Mouse (Mus musculus) NIH3T3 (cell line): Measurements from ENCODE around the gene Srsf7.
"Not testable (repeated sequence)": the region's sequence is repeated elsewhere in the genome, so short reads cannot be mapped to it uniquely, and the experiment has no call there.

ENCODE experiments used
- DNase-seq: peaks from one replicate; pipeline ENCODE4 v3.0.0-alpha.2; 2012; ENCODE audit warnings: low read depth

The Srsf7 gene

DNA sequence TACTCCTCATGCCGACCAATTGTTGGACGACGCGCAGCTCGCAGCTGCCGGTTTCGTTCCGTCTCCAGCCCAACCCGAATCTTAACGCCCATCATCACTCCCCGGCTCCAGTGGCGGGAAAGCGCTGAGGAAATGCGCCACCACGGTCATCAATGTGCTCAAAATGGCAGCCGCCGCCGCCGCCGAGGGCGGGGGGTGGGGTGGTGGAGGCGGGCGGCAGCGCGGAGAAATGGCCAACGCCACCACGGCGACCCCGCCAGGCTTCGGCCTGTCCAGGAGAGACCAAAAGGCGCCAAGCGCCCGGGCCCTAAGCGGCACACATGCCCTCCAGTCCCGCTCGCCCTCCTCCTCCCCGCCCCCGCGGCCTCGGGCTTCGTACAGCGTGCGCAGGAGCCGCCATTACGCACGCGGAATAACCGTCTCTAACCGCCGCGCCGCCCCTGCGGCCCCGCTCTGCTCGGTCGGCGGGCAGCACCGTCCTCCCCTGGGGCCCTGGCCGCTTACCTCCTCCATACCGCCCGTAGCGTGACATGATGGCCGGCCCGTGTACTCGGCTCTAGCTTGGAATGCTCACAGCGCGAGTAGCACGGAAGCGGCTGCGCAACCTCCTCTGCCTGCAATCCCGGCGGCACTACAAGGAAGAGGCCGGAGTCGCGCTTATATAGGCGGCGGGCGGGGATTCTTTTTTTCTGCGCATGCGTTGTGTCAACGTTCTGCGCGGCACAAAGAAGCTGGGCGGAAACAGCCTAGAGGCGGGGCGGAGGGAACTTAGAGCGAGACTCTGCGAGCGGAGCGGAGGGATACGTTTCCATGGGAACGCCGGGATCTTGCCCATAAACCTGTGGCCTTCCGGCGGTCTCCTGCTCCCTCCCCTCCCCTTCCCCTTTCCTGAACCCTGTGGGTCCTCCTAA, at the start of gene Srsf7, which contains the start of gene Ttc39d:
TSS of gene Srsf7 (minus strand) at position 637 of the 911 bp plus-strand sequence.
TSS of gene Ttc39d (plus strand) at position 790 of the 911 bp plus-strand sequence.
- peak; percentile 99 for DNase-seq

DNA sequence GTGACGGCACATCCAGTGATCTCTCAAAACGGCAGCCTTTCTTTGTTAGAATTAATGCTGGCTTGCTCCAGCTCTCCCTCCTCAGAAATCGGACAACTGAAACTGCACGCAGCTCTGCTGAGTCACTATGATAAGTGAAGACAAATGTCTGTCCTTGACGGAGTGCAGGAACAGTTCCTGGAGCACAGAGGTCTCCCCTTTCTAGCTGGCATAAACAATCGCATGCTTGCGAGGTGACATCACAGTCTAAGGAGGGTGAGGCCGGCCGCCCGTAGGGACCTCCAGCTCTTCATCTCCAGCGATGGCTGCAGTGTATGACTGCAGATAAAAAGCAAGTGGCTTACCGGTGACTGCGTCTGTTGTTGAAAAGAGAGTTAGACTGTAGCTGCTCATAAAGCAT, 48.1 kb upstream of the Srsf7 start:
- peak; percentile 88 for DNase-seq

DNA sequence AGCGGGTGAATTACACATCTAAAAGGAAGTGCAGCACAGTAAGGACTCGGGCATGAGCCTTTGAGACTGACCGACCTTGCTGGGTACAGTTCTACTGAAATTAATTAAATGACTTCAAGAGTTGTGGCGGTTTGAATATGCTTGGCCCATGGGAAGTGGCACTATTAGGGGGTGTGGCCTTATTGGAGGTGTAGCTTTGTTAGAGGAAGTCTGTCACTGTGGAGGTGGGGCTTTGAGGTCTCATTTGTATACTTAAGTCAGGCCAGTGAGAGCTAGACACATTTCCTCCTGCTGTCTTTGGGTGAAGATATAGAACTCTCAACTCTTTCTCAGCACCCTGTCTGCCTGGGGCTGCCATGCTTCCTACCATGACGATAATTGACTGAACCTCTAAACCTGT, 47.3 kb upstream of the Srsf7 start:
- peak; percentile 5 for DNase-seq

DNA sequence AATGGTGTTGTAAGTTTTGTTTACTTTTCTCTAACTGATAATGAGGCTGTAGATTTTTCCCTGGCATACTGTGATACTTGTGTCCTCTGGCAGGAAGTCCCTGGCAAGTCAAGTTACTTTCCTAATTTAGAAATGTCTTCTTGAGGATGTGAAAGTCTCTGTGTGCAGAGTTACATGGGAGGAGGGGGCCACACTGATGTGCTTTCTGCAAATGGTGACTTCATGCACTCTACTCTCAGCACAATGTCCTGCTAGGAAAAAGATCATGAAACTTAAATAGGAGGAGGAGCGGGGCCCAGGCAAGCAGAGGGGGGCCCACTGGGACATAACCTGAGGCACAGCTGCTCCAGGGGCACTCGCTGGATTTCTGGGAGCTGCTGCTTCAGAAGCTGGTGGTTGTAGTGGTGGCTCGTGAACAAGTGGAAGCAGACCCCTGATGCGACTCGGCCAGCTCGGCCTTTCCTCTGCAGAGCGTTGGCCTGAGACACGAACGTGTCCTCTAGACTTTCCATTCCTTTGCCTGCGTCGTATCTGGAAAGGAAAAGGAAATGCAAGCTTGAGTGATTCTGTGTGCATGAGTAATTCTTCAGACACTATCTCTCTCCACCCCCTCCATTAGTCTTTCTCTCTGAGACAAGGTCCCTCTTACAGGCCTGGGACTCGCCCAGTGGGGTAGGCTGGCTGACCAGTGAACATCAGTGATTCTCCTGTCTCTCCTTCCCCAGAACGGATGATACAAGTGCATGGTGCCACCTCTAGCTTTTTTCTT, 45.8 kb upstream of the Srsf7 start:
- no peak for DNase-seq

DNA sequence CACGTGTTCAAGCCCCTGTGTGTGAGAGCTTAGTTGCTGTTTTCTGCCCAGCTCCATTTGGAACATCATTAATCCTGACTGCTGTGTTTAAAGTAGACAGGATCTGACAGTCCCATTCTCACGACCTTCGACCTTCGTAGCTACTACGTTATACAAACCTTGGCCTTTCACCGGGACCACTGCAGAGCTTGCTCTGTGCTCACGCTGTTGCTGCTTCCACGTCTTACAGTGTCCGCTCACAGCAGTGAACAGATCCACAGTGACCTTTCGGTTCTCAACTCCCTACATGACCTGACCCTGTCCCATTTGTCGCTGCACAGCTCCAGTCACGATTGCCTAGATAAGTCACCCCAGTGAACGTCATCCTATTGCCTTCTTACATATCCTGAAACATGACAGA, 36.0 kb upstream of the Srsf7 start:
- no peak for DNase-seq

DNA sequence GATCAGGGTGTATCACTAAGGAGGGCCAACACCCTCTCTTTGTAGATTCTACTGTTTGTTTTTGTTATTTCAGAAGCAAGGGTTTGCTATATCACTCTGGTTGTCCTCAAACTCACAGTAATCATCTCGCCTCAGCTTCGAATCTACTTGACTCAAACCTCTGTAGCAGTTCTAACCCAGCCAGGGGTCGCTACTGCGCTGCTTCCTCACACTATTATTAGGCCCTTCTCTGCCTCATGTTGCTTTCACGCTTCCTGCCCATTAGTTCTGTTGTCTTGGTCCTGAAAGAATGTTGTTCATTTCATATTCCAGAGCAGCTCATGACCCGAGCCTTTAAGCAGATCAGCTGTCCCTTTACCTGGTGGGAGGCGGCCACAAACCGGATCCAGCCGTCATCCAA, 34.5 kb upstream of the Srsf7 start:
- DNase-seq: no peak

DNA sequence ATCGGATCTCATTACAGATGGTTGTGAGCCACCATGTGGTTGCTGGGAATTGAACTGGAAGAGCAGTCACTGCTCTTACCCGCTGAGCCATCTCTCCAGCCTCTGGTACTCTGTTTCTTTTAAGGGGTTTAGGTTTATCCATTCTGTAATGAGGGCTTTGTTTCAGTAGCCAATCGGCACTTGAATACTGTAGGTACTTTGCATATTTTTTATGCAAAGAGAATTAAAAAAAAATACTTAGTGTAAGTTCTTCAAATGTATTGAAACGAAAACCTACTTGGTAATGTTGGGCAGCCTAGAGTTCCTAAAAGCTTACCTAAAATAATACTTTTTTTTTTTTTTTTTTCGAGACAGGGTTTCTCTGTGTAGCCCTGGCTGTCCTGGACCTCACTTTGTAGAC, 30.4 kb upstream of the Srsf7 start:
- no peak for DNase-seq

DNA sequence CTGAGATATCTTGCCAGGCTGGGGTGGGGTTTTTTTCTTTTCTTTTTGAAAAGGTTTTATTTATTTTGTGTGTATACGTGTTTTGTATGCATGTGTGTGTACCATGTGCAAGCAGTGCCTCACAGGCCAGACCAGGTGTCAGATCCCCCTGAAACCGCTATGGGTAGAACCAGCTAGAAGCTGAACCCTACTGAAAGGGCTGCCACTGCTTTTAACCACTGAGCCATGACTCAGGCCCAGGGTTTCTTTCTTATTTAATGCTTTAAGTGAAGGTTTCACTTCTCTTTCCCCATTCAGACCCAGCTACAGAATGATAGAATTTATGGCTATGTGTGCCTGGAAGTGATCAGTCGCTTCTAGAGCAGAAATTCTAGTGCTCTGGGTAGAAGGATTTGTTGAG, 29.7 kb upstream of the Srsf7 start:
- no peak for DNase-seq

DNA sequence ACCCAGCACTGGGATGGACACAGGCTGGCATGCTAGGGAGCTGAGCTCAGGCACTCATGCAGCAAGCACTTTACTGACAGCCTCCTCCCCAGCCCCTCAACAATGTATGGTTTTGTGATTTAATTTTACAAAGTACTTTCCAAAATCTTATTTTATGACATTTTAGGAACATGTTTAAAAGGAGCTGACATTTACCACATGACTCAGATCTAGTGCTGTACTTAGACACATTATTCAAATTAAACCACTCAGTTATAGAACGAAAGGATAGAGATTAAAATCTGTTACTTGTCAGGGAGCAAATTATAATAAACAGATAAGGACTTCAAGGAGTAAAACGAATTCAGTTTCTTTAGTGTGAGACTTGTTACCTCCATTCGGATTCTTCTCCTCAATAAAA, 28.4 kb upstream of the Srsf7 start:
- no peak for DNase-seq

DNA sequence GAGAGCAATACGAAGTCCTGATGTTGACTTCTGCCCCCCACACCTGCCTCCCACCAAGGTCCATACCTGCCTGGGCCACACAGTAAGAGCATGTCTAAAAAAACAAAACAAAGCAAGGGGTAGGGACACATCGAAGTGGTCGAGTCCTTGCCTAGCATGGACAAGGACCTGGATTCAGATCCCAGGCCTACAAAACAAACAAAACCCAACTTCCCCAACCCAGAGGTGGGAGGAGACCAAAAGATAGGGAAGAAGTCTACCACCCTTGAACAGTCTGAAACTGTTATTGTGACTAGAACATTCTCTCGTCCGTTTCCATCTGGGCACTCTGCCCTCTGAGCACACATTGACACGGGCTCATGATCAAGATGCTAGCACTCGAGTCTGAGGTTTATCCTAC, 27.3 kb upstream of the Srsf7 start:
- no peak for DNase-seq

DNA sequence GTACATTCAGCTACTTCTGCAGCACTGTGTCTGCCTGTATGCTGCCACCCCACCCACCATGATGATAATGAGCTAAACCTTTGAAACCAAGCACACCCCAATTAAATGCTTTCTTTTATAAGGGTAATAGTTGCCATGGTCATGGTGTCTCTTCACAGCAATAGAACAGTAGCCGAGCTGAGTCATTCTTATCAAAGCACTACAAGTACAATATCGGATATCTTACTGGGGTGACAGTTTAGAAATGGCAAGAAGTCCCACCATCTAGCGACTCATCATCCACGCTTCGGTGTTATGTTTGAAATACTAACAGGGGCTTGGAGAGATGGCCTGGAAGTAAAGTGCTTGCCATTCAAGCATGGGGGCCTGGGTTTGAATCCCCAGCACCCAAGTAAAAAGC, 26.7 kb upstream of the Srsf7 start:
- no peak for DNase-seq

DNA sequence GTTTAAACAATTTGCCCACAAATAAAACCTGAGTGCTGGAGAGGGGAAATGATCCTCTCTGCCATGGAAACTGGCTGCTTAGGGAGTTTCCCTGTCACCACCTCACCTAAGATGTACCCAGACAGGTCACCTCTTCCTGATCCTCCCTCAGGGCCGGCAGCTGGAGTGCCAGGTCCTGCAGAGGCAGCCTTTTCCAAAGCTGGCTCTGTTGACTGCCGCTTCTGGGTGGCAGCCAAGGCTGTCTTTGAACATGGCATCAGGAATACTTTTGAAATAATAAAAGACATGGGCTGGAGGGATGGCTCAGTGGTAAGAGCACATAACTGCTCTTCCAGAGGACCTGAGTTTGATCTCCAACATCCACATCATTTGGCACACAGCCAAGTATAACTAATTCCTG, 22.3 kb upstream of the Srsf7 start:
- no peak for DNase-seq

DNA sequence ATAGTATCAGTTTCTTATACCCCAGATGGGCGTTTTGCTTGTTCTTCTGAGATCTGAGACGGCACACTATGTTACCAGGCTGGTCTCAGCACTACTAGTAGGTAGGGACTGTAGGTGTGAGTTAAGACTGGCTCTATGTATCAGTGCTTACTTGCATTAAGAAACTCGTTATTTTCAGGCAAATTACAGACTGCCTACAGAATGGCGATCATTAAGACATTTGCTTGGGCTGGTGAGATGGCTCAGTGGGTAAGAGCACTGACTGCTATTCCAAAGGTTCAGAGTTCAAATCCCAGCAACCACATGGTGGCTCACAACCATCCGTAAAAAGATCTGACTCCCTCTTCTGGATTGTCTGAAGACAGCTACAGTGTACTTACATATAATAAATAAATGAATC, 18.0 kb upstream of the Srsf7 start:
- not testable (repeated sequence) for DNase-seq

DNA sequence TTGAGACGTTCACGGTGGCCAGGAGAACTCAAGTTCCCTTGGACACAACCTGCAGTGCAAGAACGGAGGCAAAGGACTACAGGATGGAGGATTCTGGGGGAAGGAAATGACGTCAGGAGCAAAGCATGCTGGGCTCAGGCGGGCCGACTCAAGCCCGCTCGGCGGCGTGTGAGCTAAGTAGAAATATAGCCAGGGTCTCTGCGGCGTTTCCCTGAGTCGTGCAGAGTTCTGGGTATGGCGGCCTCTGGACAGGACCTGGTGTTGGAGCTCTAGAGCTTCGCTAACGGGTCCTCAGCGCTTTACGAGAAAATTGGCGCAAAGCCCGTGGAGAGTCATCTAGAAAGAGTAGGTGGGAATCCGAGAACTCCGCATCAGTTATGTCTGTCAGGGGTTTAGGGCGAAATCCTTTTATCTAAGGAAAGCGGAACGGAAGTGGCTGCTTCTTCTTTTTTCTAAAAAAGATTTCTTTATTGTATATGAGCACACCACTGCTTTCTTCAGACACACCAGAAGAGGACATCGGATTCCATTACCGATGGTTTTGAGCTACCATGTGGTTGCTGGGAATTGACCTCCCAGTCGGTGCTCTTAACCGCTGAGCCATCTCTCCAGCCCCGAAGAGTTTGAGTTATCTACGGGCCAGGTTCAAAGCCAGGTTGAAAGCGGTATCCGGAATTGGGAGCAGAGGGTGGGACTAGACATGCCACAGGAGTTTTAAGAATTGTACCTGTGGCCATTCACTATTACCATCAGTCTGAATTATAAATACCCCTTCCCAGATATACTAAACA, 17.4 kb upstream of the Srsf7 start, which contains the start of gene Gemin6:
TSS of gene Gemin6 (plus strand) at position 116 of the 791 bp plus-strand sequence.
- DNase-seq: peak; percentile 92

DNA sequence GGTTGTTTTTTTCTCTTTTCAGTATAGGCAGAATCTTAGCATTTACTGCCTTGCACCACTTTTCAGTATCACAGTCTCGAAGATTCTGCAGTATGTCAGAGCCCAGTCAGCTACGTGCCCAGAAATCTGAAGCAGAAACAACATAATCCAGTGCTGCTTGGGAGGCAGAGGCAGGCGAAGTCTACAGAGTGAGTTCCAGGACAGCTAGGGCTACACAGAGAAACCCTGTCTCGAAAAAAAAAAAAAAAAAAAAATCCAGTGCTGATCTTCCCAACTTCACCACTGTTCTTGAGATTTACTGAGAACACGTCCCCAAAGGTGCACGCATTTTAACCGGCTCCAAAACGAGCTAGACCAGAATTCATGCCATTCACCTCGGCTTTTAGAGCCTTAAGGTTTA, 16.7 kb upstream of the Srsf7 start:
- DNase-seq: no peak

DNA sequence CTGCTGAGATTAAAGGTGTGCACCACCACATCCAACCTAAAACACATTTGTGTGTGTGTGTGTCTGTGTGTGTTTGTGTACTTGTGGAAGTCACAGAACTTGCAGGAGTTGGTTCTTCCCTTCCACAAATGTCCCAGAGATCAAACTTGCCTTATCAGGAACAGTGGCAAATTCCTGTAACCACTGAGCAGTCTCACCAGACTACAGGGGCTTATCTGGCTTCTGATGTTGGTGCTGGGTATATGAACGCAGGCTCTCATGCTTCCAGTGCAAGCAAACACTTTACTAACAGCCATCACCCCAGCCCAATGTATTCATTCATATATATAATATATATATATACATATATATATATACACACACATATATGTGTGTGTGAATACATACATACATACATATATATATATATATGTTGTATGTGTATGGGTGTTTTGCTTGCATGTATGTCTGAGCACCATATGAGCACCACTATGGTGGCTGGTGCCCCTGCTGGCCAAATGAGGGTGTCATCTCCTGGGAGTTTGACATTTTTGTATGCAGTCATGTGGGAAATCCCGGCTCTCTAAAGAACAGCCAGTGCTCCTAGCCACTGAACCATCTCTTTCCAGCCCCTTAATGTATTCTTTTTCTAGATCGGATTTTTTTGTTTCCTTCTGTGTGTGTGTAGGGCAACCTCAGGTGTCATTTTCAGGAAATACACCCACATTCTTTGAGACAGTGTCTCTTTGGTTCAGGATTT, 15.0 kb upstream of the Srsf7 start:
- DNase-seq: peak; percentile 20

DNA sequence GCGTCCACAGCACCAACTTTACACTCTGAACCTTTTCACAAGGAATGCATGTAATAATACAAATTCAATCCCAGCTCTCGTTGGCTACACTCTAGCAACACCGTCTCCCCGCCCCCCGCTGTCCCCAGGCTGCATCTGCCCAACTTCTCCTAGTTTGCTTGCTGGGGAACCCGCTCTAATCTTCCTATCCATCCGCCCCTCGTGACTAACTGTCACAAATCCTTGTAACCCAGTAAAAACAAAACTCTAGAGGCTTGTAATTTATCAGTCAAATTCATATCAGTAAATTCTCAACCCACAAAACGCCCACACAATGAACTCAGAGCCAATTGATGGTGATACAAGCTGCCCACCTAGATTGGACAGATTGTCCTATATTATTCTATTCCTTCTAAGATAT, 14.1 kb upstream of the Srsf7 start:
- DNase-seq: no peak

DNA sequence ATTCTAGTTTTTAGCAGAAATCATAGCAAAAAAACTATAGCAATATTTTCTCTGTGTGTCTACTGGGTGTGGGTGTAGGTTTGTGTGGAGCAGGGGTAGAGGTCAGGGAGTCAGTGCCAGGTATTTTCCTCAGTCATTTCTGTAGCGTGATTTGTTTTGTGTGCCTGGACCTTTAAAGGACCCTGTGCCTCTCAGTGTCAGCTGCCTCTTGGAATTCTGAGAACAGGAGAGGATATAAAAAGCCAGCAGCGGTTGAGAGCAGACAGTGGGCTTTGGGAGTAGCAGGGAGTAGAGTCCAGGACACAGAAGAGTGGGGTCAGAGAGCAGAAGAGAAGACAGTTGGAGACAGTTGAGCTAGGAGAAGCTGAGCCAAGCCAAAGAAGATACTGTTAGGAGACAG, 13.0 kb upstream of the Srsf7 start:
- no peak for DNase-seq

DNA sequence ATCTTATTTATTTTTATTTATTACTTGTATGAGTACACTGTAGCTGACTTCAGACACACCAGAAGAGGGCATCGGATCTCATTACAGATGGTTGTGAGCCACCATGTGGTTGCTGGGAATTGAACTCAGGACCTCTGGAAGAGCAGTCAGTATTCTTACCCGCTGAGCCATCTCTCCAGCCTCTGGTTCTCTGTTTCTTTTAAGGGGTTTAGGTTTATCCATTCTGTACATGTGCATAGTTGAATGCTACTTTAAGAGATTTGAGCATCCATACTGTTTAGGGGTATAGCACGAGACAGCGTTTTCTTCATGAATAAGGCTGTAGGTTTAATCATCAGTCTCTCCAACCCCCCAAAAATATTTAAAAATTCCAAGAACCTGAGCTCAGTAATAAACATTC, 6.9 kb upstream of the Srsf7 start:
- DNase-seq: not testable (repeated sequence)

DNA sequence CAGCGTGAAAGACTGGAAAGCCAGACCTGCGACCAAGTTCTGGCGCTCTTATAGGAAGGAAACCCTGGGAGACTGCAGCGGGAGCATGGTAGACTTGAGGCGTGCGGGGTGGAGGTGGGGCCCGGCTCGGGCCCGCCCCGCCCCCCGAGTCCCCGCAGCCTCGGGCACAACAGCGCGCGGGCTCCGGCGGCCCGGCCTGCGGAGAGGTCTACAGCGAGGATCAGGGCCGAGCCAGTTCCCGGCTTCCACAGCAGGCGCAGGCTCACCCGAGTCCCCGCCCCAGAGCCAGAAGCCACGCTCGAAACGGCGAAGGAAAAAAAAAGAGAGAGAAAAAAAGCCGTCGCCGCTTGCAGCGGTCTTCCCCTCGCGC, 821 bp downstream of the Srsf7 start:
- no peak for DNase-seq

DNA sequence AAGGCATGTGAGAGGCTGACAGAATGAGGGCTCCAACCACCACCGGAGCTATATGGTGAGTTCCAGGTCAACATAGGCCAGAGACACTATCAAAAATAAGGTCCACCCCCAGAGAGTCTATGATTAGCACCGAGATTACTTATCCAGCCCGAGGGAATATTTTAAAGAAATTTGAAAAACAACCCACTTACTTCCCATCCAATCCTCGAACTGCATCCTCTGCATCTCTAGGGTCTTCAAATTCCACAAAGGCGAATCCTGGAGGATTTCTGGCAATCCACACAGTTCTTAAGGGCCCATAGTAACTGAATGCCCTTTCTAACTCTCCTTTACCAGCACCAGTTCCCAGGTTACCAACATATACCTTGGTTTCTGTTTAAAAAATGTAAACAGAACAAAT, 1.4 kb downstream of the Srsf7 start:
- no peak for DNase-seq
